Mouse (Mus musculus) olfactory bulb, adult 2 months (tissue): ENCODE results near the gene Abcg8.

ENCODE experiments used
- CTCF ChIP-seq: fragments of 200-500 bp; IDR thresholded peaks from 2 replicates; pipeline ENCODE4 v1.5.1; 2012; ENCODE audit warnings: low read depth, mild to moderate bottlenecking, low read length, moderate library complexity; ENCODE audit not compliant: insufficient read depth
- POLR2A ChIP-seq: fragments of 200-500 bp; IDR thresholded peaks from 2 replicates; pipeline ENCODE4 v1.6.1; 2012; ENCODE audit warnings: mild to moderate bottlenecking, low read depth, low read length, moderate library complexity; ENCODE audit not compliant: insufficient read depth

- TF ChIP-seq CTCF: no peak
- TF ChIP-seq POLR2A: no peak
Measured at GRCm38 (mm10) chr17:84708818-84709217, 32.7 kb downstream of the Abcg8 start.
